Comparison of ENCODE assay signal across 8 mouse cellular contexts in the genomic region with DNA sequence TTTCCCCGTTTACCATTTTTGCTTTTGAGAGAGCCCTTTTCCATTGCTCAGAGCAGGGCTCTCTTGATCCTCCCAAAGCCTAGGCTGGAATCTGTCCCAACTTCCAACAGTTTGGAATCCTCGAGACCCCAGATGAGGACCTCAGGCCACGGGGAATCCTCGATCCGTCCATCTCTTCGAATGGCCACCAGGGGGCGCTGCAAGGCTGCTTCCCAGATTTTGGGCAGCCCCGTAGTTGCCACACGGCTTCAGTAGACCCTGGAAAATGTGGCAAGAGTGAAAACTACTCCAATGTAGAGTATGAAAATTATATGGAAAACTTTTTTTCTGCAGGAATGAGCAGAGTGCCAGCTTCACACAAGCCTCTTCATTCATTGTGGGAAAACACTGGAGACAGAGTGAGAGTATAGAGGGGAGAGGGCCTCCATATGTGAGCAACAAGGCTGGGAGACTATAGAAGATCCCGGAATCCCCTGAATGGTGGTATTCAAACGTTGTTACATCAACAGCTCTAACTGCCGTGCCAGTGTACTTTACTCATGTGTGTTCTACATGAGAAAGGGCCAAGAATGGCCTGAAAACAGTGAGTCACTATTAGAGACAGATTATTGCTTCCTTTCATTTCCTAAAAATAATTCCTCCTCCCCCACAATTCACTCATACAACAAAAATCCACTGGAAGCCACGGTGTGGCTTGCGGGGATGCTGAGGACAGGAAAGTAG. TPM values are rescaled to one million over a fixed set of nuclear protein-coding genes. Genes with fewer than 3 reads are reported as not detected.
A peak's percentile ranks its signal among the peaks of the same experiment; 100 is the strongest.
DNase-seq lines count a peak whose midpoint lies in the region; ATAC-seq and TF ChIP-seq lines count a peak whose summit lies in the region.

TSS of gene Pdzd9 (minus strand) at position 191 of the 723 bp plus-strand sequence.

- no peaks in the 10 kb centered on the region for H3K9me3 ChIP-seq in ES-Bruce4 (replicated peaks; ENCODE audit: control insufficient read depth, insufficient read depth, low read length, poor library complexity, severe bottlenecking)
- H3K9me3 ChIP-seq in forebrain, embryonic 13.5 days (replicated peaks) = no peaks in the 10 kb centered on the region
- no peaks in the 10 kb centered on the region for H3K9me3 ChIP-seq in lung, embryonic 16.5 days (ENCODE audit: control insufficient read depth, low read length)

- no peak within 1 kb of the TSS for H3K27ac ChIP-seq in ES-Bruce4 (ENCODE audit: insufficient read depth, low read length)
- H3K27ac ChIP-seq in forebrain, embryonic 13.5 days = no peak within 1 kb of the TSS
- no peak within 1 kb of the TSS for H3K27ac ChIP-seq in lung, embryonic 16.5 days (ENCODE audit: low read length)

- WGBS in forebrain, embryonic 13.5 days = 20% methylated on average over 14 of the region's 14 CpGs
- WGBS in large intestine, adult 2 months = 19% methylated on average over 14 of the region's 14 CpGs
- WGBS in lung, embryonic 16.5 days = 21% methylated on average over 14 of the region's 14 CpGs

- H3K4me3 ChIP-seq in ES-Bruce4 (ENCODE audit: low read depth, low read length) = no peak within 1 kb of the TSS
- H3K4me3 ChIP-seq in forebrain, embryonic 13.5 days = no peak within 1 kb of the TSS
- no peak within 1 kb of the TSS for H3K4me3 ChIP-seq in lung, embryonic 16.5 days (ENCODE audit: low read length)

- H3K4me2 ChIP-seq in forebrain, embryonic 13.5 days = no peak within 1 kb of the TSS
- H3K4me2 ChIP-seq in lung, embryonic 16.5 days (ENCODE audit: low read depth, low read length) = 0 out of 2 replicates have a peak within 1 kb of the TSS, but pooled peaks have one; percentile 22

- peak; percentile 85 for TF ChIP-seq CTCF in ES-Bruce4 (IDR thresholded peaks at IDR 0.05; ENCODE audit: low read depth, low read length)
- TF ChIP-seq CTCF in brain, embryonic 14.5 days (IDR thresholded peaks at IDR 0.05; ENCODE audit: borderline replicate concordance, extremely low read depth, insufficient read depth, insufficient read length) = peak; percentile 95

- DNase-seq in brain, embryonic 14.5 days (ENCODE audit: low read depth) = peak; percentile 74
- DNase-seq in heart, postnatal 14 days = peak; percentile 82 to 88
- peak; percentile 24 for DNase-seq in large intestine, adult 2 months (ENCODE audit: low read depth, low spot score)
- DNase-seq in ovary, adult 18-20 months (ENCODE audit: low spot score) = peak; percentile 35
- DNase-seq in thymus, postnatal 0 days (ENCODE audit: low spot score) = peak; percentile 68

- no peak for TF ChIP-seq EP300 in ES-Bruce4 (IDR thresholded peaks at IDR 0.05; ENCODE audit: insufficient read depth, low read depth, low read length)

- no peak for TF ChIP-seq POLR2A in ES-Bruce4 (IDR thresholded peaks at IDR 0.05; ENCODE audit: insufficient read depth, low read length)
- no peak for TF ChIP-seq POLR2A in brain, embryonic 14.5 days (IDR thresholded peaks at IDR 0.05; ENCODE audit: borderline replicate concordance, extremely low read depth, insufficient read depth, insufficient read length, poor library complexity, severe bottlenecking)

- H3K27me3 ChIP-seq in ES-Bruce4 (ENCODE audit: control insufficient read depth, insufficient read depth, low read length, poor library complexity, severe bottlenecking) = no peaks in the 10 kb centered on the region; the same call in 1 of the 2 replicates
- no peaks in the 10 kb centered on the region for H3K27me3 ChIP-seq in forebrain, embryonic 13.5 days
- H3K27me3 ChIP-seq in lung, embryonic 16.5 days (ENCODE audit: control insufficient read depth, insufficient read depth, low read depth, low read length) = no peaks in the 10 kb centered on the region

- no peak within 1 kb of the TSS for H3K9ac ChIP-seq in ES-Bruce4 (ENCODE audit: low read depth, poor library complexity, severe bottlenecking)
- no peak within 1 kb of the TSS for H3K9ac ChIP-seq in forebrain, embryonic 13.5 days
- H3K9ac ChIP-seq in lung, embryonic 16.5 days (ENCODE audit: low read length) = no peak within 1 kb of the TSS

- ATAC-seq in forebrain, embryonic 13.5 days = peak; percentile 82
- ATAC-seq in lung, embryonic 16.5 days (ENCODE audit: low read depth) = peak; percentile 69

- H3K36me3 ChIP-seq in ES-Bruce4 (ENCODE audit: control insufficient read depth, insufficient read depth, low read length, poor library complexity, severe bottlenecking) = no peaks in the 10 kb centered on the region
- H3K36me3 ChIP-seq in forebrain, embryonic 13.5 days (ENCODE audit: poor library complexity, severe bottlenecking) = no peaks in the 10 kb centered on the region
- H3K36me3 ChIP-seq in lung, embryonic 16.5 days (ENCODE audit: control insufficient read depth, insufficient read depth, low read length) = no peaks in the 10 kb centered on the region

- intact Hi-C loops in heart, postnatal 14 days (cut with DNase I) = loop anchor here (1.0 to 10.0 kb wide), 3 partner anchors 83 to 244 kb away; partner anchors contain the start of gene Polr3e

- H3K4me1 ChIP-seq in ES-Bruce4 (ENCODE audit: control insufficient read depth, insufficient read depth, low read length) = no peaks in the 10 kb centered on the region
- no peaks in the 10 kb centered on the region for H3K4me1 ChIP-seq in forebrain, embryonic 13.5 days
- H3K4me1 ChIP-seq in lung, embryonic 16.5 days (replicated peaks; ENCODE audit: control insufficient read depth, insufficient read depth, low read length) = no peaks in the 10 kb centered on the region

RNA-seq across cellular contexts. Expression of gene Pdzd9, which starts in this region (rescaled TPM):
- polyA plus RNA-seq in ES-Bruce4 (2011; ENCODE audit: insufficient read depth, insufficient read length, low read depth, missing spikeins) = not detected in 2 replicates
- polyA plus RNA-seq in brain, embryonic 14.5 days (2012; rRNA removed) = 0.25 and 0.30 TPM in 2 replicates
- 0.23 and 0.57 TPM in 2 replicates for polyA plus RNA-seq in forebrain, embryonic 13.5 days (2015; fragmentation: Nextera tagmentation; extraction: Ambion mirVana)
- not detected for total RNA-seq in heart, postnatal 14 days (2021)
- 0.08 and 0.09 TPM in 2 replicates for polyA plus RNA-seq in large intestine, adult 2 months (2012; rRNA removed)
- 0.20 and 0.28 TPM in 2 replicates for polyA plus RNA-seq in lung, embryonic 16.5 days (2015; fragmentation: Nextera tagmentation; extraction: Ambion mirVana)
- 0.22 and 0.43 TPM in 2 replicates for polyA plus RNA-seq in thymus, postnatal 0 days (2015; fragmentation: Nextera tagmentation; extraction: Ambion mirVana)

Comparison
In these comparisons a context has a peak if more than half of its experiments do, and no peak if none do; other contexts are left out.
1. Peak in DNase-seq in brain, embryonic 14.5 days; RNA of the gene not detected or under 1 TPM.
2. Peak in ATAC-seq in forebrain, embryonic 13.5 days; RNA of the gene not detected or under 1 TPM.
3. Peak in DNase-seq in heart, postnatal 14 days; RNA of the gene not detected or under 1 TPM.
4. Peak in DNase-seq in large intestine, adult 2 months; RNA of the gene not detected or under 1 TPM.
5. Peak in ATAC-seq and H3K4me2 ChIP-seq in lung, embryonic 16.5 days; RNA of the gene not detected or under 1 TPM.
6. Peak in DNase-seq in thymus, postnatal 0 days; RNA of the gene not detected or under 1 TPM.
7. DNase-seq: peak in every context shown above with its lines; median percentile 85 in heart, postnatal 14 days; 74 in brain, embryonic 14.5 days; 68 in thymus, postnatal 0 days; 35 in ovary, adult 18-20 months; 24 in large intestine, adult 2 months.